Mouse (Mus musculus) kidney, postnatal 36 days (tissue): ENCODE data around the gene Med14.
A peak's percentile ranks its signal among the peaks of the same experiment; 100 is the strongest.

Source experiments
- DNase-seq, 2 experiments: peaks; one replicate each; pipeline ENCODE4 v3.0.0; 2021 to 2022; ENCODE audit warnings: mixed read lengths in 2 of 2

Med14 gene

DNA sequence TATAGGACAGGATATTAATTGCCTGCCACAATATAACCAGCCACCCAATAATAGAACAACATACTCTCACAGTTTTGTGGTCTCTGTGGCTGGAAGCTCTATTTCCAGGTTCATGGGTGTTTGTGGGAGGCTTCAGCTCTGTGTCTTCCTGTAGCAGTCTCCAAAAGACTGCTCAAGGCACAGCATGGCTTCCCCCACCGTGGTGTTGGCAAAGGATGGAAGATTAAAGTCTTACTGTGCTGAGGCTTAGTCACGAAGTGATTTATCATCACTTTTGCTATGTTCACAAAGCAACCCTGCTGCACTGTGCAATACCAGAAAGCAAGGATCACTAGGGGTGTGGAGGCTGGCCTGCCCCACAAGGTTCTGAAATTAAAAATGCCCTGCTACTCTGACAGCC lies 108.0 kb downstream of the Med14 start:
- DNase-seq = no peak

DNA sequence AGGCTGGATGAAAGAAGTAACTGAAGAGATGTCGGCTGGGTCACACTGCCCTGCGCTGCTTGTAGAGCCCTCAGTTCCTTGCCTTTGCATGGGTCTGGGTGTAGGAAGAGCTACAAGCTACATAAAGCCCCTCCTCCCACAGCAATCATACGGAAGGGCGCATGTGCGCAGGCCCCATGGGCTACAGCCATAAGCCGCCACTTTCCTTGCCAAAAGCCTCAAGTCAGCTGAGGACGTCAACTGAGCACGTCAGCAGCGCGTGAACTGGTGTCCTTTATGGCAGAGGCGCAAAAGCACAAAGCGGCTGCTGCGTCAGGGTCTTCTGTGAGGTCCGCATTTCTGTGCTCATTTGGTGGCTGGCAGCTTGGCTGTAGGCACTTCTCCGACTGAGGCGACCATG lies 110.0 kb downstream of the Med14 start:
- DNase-seq = no peak

DNA sequence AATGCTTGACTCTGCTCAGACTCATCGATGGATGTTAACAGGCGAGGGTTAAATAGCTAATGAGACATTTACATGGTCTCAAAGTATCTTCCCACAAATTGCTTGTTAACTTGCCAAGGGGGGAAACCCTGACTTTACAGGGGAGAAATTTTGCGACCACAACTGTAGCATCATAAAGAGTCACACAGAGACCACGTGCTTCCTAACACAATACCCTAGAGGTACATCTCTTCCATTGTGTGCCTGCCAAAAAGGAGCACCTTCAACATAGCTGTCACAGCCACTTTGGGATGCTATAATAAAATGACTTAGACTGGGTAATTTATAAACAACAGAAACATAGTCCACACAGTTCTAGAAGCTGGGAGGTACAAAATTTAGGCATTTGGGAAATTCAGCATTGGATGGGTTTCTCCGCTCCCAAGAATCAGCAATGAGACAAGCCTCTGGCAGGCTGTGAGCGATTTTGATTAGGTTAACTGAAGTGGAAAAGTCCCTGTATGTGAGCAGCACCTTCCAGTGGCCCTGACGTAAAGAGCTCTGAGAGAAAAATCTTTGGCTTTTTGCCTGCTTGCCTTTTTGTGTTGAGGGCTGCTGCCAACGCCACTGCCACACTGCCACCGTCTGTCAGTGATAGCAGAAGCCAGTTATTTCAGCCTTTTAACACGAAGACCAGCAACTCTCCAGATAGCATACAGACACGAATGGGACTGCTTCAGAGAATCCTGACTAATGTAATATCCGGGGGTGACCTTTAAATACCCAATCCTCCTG lies 116.2 kb downstream of the Med14 start:
- DNase-seq = peak; percentile 7 to 16

DNA sequence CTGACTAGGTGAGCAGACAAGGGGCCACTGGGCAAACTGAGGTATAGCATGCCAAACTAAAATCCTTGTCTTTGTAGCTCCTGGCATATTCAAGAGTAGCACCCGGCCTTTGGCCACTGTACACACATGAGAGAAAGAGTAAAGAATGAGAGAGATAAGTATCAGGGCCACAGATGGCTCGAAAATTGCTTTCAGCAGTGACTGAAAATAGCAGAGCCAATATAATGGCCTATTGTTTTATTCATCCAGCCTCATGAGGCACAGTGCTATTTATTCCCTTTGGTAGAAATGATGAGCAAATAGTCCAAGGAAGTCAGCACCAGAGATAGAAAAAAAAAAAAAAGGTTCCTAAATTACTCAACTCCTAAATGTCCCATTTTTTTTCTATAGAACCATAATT lies 116.9 kb downstream of the Med14 start:
- no peak for DNase-seq
